Mouse (Mus musculus) intestine, postnatal 0 days (tissue): ENCODE data around the gene Specc1. TPM values are rescaled to one million over a fixed set of nuclear protein-coding genes. Genes with fewer than 3 reads are reported as not detected.

Source experiments
- ATAC-seq: fragments of 200-750 bp; cut with Nextera tagmentation; 2 replicates; pipeline ENCODE4 v1.8.0; 2017; ENCODE audit warnings: mild to moderate bottlenecking, moderate TSS enrichment, moderate library complexity
- H3K27ac ChIP-seq: fragments of 300-500 bp; sonication (generic); 2 replicates; pipeline ENCODE4 v1.5.1; 2014; ENCODE audit warnings: mild to moderate bottlenecking, low read depth, low read length, moderate library complexity
- H3K27me3 ChIP-seq: fragments of 300-500 bp; sonication (generic); replicated peaks from 2 replicates; pipeline ENCODE4 v1.6.1; 2014; ENCODE audit warnings: low read length, mixed read lengths; ENCODE audit not compliant: control insufficient read depth, insufficient read depth
- H3K36me3 ChIP-seq: fragments of 300-500 bp; sonication (generic); 2 replicates; pipeline ENCODE4 v1.6.1; 2014; ENCODE audit warnings: mild to moderate bottlenecking, moderate library complexity; ENCODE audit not compliant: control insufficient read depth, insufficient read depth
- H3K4me1 ChIP-seq: fragments of 300-500 bp; sonication (generic); replicated peaks from 2 replicates; pipeline ENCODE4 v1.6.1; 2014; ENCODE audit warnings: antibody characterized with exemption, low read length, mixed read lengths; ENCODE audit not compliant: control insufficient read depth, insufficient read depth
- H3K4me2 ChIP-seq: fragments of 300-500 bp; sonication (generic); replicated peaks from 2 replicates; pipeline ENCODE4 v1.6.1; 2014; ENCODE audit warnings: low read depth, mild to moderate bottlenecking, moderate library complexity
- H3K4me3 ChIP-seq: fragments of 300-500 bp; sonication (generic); 2 replicates; pipeline ENCODE4 v1.5.1; 2014; ENCODE audit warnings: low read depth, low read length
- H3K9ac ChIP-seq: fragments of 300-500 bp; sonication (generic); 2 replicates; pipeline ENCODE4 v1.6.1; 2014; ENCODE audit warnings: mild to moderate bottlenecking, low read depth, low read length
- H3K9me3 ChIP-seq: fragments of 300-500 bp; sonication (generic); 2 replicates; pipeline ENCODE4 v1.6.1; 2016; ENCODE audit warnings: mixed run types; ENCODE audit not compliant: control insufficient read depth
- CTCF ChIP-seq: sonication (generic); IDR thresholded peaks from 2 replicates; pipeline ENCODE4 v1.5.1; 2016; ENCODE audit warnings: low read depth, mild to moderate bottlenecking, control low read depth, antibody characterized with exemption, moderate library complexity
- WGBS: fragments of 180-500 bp; shearing (Covaris S2); extraction: QIAGEN DNeasy Blood & Tissue Kit; methylation state at CpG from one replicate; pipeline ENCODE4 v1.1.7; 2014; 5-methylcytosine and 5-hydroxymethylcytosine counted together
- polyA plus RNA-seq: library from polyadenylated mRNA; unstranded; fragments of >200 nt; fragmentation: Nextera tagmentation; extraction: Ambion mirVana; gene quantifications from 2 replicates; pipeline ENCODE4 v1.2.1, GENCODE M21; 2015

The Specc1 gene
- polyA plus RNA-seq, 1 experiment from 2014 or later = 10.3 TPM

- no peaks in the 10 kb centered on the region for H3K27me3 ChIP-seq
- no peak for TF ChIP-seq CTCF
- ATAC-seq = no peak
- WGBS = 33% methylated on average over 1 of the region's 1 CpGs
- H3K9ac ChIP-seq = no peak overlapping the region
- H3K36me3 ChIP-seq = no peaks in the 10 kb centered on the region
- no peak overlapping the region for H3K4me3 ChIP-seq
- no peak overlapping the region for H3K4me2 ChIP-seq
- H3K9me3 ChIP-seq = no peaks in the 10 kb centered on the region
- H3K4me1 ChIP-seq = no peaks in the 10 kb centered on the region
- no peak overlapping the region for H3K27ac ChIP-seq
Observed at GRCm38 (mm10) chr11:62064565-62064964, 108.0 kb downstream of the Specc1 start.

- H3K4me1 ChIP-seq = no peaks in the 10 kb centered on the region
- no peak overlapping the region for H3K9ac ChIP-seq
- no peak overlapping the region for H3K27ac ChIP-seq
- no peak overlapping the region for H3K4me2 ChIP-seq
- no peaks in the 10 kb centered on the region for H3K27me3 ChIP-seq
- no peak for ATAC-seq
- no peak for TF ChIP-seq CTCF
- no peaks in the 10 kb centered on the region for H3K9me3 ChIP-seq
- no peaks in the 10 kb centered on the region for H3K36me3 ChIP-seq
- 62% methylated on average over 6 of the region's 6 CpGs for WGBS
- H3K4me3 ChIP-seq = no peak overlapping the region
Observed at GRCm38 (mm10) chr11:62065655-62066054, 109.1 kb downstream of the Specc1 start.

- Histone ChIP-seq H3K4me3 (no peak overlapping the region), H3K4me2 (no peak overlapping the region), H3K27ac (no peak overlapping the region), H3K36me3 (no peaks in the 10 kb centered on the region), H3K27me3 (no peaks in the 10 kb centered on the region), H3K9me3 (no peaks in the 10 kb centered on the region), H3K4me1 (no peaks in the 10 kb centered on the region), H3K9ac (no peak overlapping the region)
- no peak for TF ChIP-seq CTCF
- WGBS = 38% methylated on average over 2 of the region's 2 CpGs
- no peak for ATAC-seq
Observed at GRCm38 (mm10) chr11:62069554-62069953, 113.0 kb downstream of the Specc1 start.

GRCm38 (mm10) chr11:62070206-62070605, 113.6 kb downstream of the Specc1 start:
- Histone ChIP-seq H3K4me2 (no peak overlapping the region), H3K27ac (no peak overlapping the region), H3K27me3 (no peaks in the 10 kb centered on the region), H3K4me3 (no peak overlapping the region), H3K9ac (no peak overlapping the region), H3K36me3 (no peaks in the 10 kb centered on the region), H3K4me1 (no peaks in the 10 kb centered on the region), H3K9me3 (no peaks in the 10 kb centered on the region)
- WGBS = 83% methylated on average over 7 of the region's 7 CpGs
- no peak for TF ChIP-seq CTCF
- ATAC-seq = no peak

GRCm38 (mm10) chr11:62072406-62072805, 115.8 kb downstream of the Specc1 start:
- TF ChIP-seq CTCF = no peak
- Histone ChIP-seq H3K27me3 (no peaks in the 10 kb centered on the region), H3K4me2 (no peak overlapping the region), H3K9ac (no peak overlapping the region), H3K4me1 (no peaks in the 10 kb centered on the region), H3K9me3 (no peaks in the 10 kb centered on the region), H3K4me3 (no peak overlapping the region), H3K27ac (no peak overlapping the region), H3K36me3 (no peaks in the 10 kb centered on the region)
- 69% methylated on average over 3 of the region's 3 CpGs for WGBS
- ATAC-seq = no peak

- H3K27me3 ChIP-seq = no peaks in the 10 kb centered on the region
- no peak for ATAC-seq
- no peaks in the 10 kb centered on the region for H3K4me1 ChIP-seq
- H3K9ac ChIP-seq = no peak overlapping the region
- H3K36me3 ChIP-seq = no peaks in the 10 kb centered on the region
- WGBS = 88% methylated on average over 7 of the region's 7 CpGs
- no peak overlapping the region for H3K4me2 ChIP-seq
- no peak overlapping the region for H3K4me3 ChIP-seq
- H3K9me3 ChIP-seq = no peaks in the 10 kb centered on the region
- TF ChIP-seq CTCF = no peak
- H3K27ac ChIP-seq = no peak overlapping the region
Observed at GRCm38 (mm10) chr11:62073575-62074140, 117.1 kb downstream of the Specc1 start.

- no peaks in the 10 kb centered on the region for H3K9me3 ChIP-seq
- H3K9ac ChIP-seq = no peak overlapping the region
- no peaks in the 10 kb centered on the region for H3K27me3 ChIP-seq
- 94% methylated on average over 8 of the region's 8 CpGs for WGBS
- no peak overlapping the region for H3K4me3 ChIP-seq
- H3K4me1 ChIP-seq = no peaks in the 10 kb centered on the region
- no peak overlapping the region for H3K4me2 ChIP-seq
- no peak overlapping the region for H3K27ac ChIP-seq
- H3K36me3 ChIP-seq = no peaks in the 10 kb centered on the region
- TF ChIP-seq CTCF = no peak
- ATAC-seq = no peak
Observed at GRCm38 (mm10) chr11:62074578-62074977, 118.0 kb downstream of the Specc1 start.
